Mouse (Mus musculus) splenic B cell, adult 2 months (primary cell): ENCODE data around the gene Fnbp1.

ENCODE experiments used
- DNase-seq: peaks from one replicate; pipeline ENCODE4 v3.0.0-alpha.2; 2011; ENCODE audit warnings: low read depth, low spot score
- H3K27me3 ChIP-seq: 2 replicates; pipeline ENCODE4 v1.6.1; 2012; ENCODE audit warnings: mild to moderate bottlenecking, low read length, moderate library complexity, mixed read lengths; ENCODE audit not compliant: control insufficient read depth, poor library complexity, insufficient read depth, severe bottlenecking
- H3K36me3 ChIP-seq: 2 replicates; pipeline ENCODE4 v1.6.1; 2012; ENCODE audit warnings: mild to moderate bottlenecking, low read length, moderate library complexity, mixed read lengths; ENCODE audit not compliant: control insufficient read depth, poor library complexity, insufficient read depth, severe bottlenecking

The Fnbp1 gene

DNA sequence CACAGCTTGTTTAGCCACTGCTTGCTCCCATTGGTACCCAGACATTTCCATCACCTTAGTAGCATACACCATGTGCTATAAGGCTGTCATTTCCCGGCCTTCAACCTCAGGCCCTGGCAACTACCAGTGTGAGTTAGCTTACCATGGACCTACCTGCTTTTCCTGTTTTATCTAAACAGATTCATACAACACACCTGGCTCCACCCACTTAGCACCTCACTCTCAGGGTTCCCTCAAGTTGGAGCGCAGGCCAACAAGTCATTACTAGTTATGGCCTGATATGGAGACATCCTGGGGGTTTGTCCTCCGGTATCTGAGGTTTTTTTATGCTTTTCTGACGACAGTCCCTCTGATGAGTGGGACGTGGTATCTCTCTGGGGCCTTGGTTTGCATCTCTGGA, 18.3 kb downstream of the Fnbp1 start:
- DNase-seq: no peak
- no peaks in the 10 kb centered on the region for H3K27me3 ChIP-seq
- no peaks in the 10 kb centered on the region for H3K36me3 ChIP-seq

DNA sequence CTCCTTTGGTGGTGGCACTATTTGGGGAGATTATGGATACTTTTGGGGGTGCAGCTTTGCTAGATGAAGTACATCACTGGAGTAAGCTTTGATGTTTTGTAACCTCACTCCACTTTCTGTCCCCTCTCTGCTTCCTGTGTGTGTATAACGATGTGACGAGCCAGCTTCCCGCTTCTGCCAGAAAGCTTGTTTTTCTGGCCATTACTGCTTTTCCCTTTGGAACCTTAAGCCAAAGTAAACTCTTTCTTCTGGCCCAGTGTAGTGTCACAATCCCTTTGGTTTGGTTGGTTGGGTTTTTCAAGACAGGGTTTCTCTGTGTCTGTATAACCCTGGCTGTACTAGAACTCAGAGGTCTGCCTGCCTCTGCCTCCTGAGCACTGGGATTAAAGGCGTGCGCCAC, 19.0 kb downstream of the Fnbp1 start:
- Histone ChIP-seq H3K36me3 (no peaks in the 10 kb centered on the region), H3K27me3 (no peaks in the 10 kb centered on the region)
- no peak for DNase-seq

DNA sequence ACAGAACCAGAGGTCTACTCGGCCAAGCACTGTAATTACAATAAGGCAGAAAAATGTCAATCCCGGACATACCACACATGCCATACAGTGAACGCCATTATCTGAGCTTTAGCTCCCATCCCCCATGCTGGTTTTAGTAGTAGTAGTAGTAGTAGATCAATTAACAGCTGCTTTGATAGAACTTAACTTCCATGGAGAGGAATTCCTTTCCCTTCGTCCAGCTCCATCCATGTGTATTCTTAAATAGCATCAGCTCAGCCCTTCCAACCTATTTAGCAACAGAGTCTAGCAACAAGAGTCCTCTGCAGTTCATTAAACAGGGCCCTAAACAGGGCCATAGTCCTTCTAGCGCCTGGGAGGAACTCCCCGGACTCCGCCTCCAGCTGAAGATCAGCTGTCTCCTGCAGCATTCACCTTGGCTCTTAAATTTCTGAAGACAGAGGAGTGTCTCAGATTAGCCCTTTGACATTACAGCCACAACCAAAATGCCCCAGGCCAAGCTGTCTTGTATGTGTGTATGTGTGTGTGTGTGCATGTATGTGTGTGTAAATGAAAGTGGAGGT, 20.6 kb downstream of the Fnbp1 start:
- Histone ChIP-seq H3K27me3 (no peaks in the 10 kb centered on the region), H3K36me3 (no peaks in the 10 kb centered on the region)
- DNase-seq: no peak

DNA sequence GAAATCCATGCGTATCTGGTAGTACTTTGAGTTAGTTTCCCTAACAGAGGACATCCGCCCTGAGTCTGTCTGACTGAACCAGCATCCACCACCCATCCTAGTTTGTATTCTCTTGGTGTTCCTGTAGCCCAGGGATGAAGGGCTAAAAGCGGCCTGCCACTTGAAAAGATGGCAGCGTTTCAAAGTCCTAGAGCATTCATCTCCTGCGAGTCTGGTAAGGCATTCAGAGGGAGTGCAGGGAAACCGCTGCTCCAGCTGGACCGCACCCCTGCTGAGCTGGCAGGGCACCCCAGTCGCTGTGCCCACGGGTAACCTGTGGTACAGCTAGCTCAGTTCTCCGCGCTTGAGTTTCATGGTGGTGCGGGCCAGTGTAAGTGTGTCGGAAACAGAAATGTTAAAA, 22.0 kb downstream of the Fnbp1 start:
- DNase-seq: no peak
- no peaks in the 10 kb centered on the region for H3K27me3 ChIP-seq
- no peaks in the 10 kb centered on the region for H3K36me3 ChIP-seq

DNA sequence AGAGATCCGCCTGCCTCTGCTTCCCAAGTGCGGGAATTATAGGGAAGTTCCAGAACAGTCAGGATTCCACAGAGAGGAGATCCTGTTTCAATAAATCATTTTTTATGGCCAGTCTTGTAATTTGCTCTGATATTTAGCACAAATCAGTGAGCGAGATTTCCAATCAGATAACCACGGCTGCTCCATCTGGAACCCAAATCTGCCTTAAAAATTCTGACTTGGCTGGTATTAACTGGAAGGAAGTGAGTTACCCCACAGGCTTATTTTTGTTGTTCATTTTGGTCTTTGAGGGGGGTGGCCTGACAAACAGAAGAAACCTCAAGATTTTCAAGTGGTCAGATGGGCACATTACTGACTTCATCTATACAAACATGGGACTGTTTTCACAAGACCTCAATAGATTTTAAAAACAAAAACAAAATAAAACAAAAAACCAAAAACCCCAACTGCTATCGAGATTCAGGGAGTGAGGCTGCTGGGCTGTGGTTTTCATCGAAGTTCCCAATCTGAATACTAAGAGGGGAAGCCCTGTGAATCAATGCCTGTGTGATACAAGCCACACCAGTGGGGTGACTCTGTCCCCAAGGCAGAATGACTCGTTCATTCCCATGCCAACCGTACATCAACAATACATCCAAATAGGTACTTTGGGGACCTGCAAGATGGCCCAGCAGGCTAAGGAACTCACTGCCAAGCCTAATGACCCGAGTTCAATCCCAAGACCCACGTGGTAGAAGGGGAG, 23.0 kb downstream of the Fnbp1 start:
- Histone ChIP-seq H3K27me3 (no peaks in the 10 kb centered on the region), H3K36me3 (no peaks in the 10 kb centered on the region)
- peak; percentile 34 for DNase-seq

DNA sequence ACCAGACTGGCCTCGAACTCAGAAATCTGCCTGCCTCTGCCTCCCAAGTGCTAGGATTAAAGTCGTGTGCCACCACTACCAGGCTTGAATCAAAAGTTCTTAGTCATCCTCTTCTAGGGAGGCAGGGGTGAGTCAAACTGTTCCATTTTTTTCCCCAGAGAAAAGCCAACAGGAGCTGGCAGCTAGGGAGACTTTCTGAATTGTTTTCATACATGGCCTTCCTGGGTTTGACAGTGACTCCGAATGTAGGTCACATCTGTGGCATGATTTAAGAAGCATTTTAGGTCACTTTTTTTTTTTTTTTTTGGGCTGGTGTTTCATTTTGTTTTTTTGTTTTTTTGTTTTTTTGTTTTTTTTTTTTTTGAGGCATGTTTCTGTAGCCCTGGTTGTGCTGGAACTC, 23.6 kb downstream of the Fnbp1 start:
- Histone ChIP-seq H3K36me3 (no peaks in the 10 kb centered on the region), H3K27me3 (no peaks in the 10 kb centered on the region)
- DNase-seq: no peak

DNA sequence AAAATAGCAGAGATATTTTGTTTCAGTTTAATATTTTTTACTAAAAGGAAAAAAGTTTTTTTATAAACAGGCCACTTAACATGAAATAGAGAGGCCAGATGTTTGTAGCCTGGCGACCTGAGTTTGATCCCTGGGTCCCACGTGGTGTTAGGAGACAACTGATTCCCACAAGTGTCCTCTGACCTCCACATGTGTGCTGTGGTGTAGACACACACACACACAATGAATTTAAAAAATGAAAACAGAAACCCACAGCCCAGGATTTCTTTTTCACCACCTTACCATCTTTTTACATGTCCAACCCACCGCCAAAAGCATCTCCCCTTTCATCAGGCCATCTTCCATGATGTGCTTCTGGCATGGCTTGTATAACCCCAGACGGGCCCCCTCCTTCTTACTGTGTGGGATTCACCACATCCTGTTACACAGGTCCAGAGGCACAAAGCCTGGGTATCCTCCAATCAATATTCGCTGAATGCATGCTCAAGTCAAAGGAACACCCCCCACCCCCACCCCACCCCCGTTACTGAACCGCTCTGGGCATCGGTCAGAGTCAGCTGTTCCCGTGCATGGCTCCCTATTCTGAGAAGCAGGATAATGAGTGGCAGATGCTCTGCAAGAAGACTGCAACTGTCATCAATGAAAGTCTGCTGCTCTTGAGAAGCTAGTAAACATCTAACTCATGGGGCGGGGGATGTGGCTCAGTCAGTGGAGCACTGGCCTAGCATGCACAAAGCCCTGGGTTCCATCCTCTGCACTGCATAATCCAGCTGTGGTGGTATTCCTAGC, 25.7 kb downstream of the Fnbp1 start:
- Histone ChIP-seq H3K27me3 (no peaks in the 10 kb centered on the region), H3K36me3 (no peaks in the 10 kb centered on the region)
- DNase-seq: peak; percentile 28

DNA sequence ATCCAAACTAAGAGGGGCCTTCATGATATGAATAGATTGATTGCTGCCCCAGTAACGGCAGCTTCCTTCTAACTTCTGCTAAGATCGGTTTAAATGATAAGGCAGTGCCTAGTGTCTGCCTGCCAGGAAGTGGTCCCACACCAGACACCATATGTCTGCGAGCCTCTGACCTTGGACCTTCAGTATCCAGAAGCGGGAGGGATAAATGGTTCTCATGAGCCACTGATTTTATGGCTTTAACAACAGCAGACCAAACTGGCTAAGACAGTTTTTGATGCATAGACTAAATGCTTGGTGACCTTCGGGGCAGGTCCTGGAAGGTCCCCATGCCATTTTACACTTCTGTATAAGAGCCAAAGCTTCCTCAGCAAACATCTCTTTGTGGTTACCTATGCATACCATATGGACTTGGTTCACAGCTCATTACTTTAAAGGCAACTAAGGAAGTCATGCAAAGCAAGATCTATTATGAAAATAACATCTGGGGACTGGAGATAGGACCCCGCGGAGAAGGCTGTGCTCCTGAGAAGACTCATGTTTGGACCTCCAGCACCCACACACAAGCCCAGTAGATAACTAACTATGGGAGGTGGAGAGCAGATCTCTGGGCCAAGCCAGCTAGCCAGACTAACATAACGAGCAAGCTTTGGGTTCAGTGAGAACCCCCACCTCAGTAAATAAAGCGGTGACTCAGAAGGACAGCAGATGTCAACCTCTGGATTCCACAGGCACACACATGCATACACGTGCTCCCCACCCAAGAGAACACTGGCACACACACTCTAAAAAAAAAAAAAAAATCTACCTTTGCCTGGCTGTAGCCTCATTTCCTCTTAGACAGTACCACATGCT, 26.5 kb downstream of the Fnbp1 start:
- Histone ChIP-seq H3K36me3 (peaks cover under 1% of the 10 kb centered on the region; the same call in 1 of the 2 replicates), H3K27me3 (no peaks in the 10 kb centered on the region)
- DNase-seq: peak; percentile 51

DNA sequence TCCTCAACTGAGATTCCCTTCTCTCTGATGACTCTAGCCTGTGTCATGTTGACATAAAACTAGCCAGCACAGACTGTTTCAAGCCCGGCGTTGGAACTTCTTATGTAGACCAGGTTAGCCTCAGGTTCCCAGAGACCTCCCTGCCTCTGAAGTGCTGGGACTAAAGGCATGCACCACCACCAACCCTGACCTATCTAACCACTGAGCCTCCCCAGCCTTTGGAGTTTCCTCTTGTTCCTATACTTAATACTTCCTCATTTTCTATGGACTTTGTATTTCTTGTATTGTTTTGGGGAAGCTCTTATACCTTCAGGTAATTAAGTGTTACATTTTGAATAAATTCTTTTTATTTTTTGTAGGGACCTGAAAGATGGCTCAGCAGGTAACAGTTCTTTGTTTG, 27.6 kb downstream of the Fnbp1 start:
- DNase-seq: no peak
- Histone ChIP-seq H3K27me3 (no peaks in the 10 kb centered on the region), H3K36me3 (peaks cover 2% of the 10 kb centered on the region; the same call in 1 of the 2 replicates)

DNA sequence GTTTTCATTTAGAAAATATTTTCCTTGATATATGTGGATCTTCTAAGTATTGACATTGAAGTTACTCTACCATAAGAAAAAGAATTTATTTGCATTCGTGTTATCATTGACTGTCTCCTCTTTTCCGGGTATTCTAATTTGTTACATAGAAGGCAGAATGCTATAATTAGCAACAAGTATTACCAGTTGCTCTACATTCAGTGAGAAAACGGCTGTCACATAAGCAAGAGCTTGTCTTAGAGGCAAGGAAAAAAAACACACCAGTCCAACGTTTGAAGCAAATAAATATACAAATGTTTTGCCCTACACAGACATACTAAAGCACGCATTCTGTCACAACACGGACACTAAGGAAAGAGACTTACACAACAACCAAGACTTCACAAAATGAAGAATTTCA, 30.1 kb downstream of the Fnbp1 start:
- DNase-seq: no peak
- Histone ChIP-seq H3K36me3 (peaks cover 2% of the 10 kb centered on the region), H3K27me3 (no peaks in the 10 kb centered on the region)

DNA sequence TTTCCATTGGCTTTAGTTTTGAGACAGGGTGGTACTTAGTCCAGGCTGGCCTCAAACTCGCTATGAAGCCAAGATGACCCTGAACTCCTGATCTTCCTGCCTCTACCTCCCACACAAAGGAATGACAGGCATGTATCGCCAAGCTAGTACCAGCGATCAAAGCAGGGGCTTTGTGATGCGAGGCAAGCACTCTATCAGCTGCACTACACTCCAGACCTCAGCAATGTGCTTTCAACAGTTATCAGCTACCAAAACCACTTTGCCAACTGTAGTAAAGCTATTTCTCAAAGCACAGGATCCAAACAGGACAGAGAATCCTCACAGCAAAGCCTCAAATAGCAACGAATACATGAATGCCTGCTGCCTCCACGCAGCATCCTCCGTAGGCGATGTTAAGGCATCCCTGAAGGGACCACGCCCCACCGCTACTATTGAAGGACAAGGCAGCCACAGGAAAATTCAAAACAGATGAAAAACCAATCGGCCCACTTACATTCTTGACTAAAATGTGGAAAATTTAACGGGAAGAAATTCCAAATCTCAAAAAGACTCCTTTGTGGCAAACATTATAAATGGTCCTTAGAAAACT, 31.8 kb downstream of the Fnbp1 start:
- Histone ChIP-seq H3K36me3 (peaks cover 2% of the 10 kb centered on the region), H3K27me3 (no peaks in the 10 kb centered on the region)
- no peak for DNase-seq

DNA sequence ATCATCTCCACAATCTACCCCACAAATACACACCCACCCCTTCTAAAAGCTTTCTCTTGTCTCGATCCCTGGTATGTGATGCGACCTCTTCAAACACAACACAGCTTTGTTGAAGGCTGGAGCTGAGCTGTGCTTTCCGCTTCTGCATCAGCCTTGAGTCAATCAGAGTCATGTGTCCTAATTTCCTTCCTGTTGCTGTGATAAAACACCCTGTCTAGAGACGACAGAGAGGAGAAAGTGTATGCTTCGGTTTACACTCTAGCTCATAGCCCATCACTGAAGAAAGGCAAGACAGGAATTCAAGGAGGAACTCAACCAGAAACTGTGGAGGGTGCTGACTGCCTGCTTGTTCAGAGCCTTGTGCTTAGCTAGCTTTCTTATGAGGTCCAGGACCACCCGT, 33.6 kb downstream of the Fnbp1 start:
- Histone ChIP-seq H3K27me3 (no peaks in the 10 kb centered on the region; the same call in 1 of the 2 replicates), H3K36me3 (peaks cover 2% of the 10 kb centered on the region)
- peak; percentile 62 for DNase-seq

DNA sequence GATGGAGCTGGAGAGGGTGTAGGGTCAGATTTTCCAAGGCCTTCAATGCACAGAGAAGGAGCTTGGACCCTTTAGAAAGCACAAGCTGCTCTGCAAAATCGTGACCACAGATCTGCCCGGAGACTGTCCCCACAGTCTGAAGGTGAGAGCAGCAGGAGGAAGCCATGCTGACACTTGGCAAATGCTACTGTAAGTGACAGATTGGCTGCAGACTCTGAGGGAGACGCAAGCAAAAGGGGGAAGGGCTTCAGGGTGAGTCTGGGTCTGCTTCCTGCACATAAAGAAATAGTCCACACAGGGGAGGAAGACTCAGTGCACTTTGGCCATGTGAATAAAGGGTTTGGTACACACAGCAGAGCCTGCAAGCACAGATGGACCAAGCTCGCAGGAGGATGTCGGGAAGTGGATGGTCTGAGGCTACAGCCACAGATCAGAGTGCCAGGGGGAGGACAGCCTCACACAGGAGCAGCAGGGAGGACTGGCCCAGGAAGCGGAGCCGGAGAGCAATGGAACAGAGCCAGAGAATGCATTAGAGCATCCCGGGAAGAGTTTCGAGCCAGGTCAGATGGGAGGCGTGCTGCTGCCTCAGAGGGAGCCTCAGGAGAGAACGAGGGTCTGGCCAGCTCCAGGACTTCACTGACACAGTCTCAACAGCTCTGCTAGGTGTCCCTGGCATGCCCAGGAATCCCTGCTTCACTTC, 35.0 kb downstream of the Fnbp1 start:
- H3K27me3 ChIP-seq: no peaks in the 10 kb centered on the region; the same call in 1 of the 2 replicates
- DNase-seq: no peak
- peaks cover 6% of the 10 kb centered on the region for H3K36me3 ChIP-seq

DNA sequence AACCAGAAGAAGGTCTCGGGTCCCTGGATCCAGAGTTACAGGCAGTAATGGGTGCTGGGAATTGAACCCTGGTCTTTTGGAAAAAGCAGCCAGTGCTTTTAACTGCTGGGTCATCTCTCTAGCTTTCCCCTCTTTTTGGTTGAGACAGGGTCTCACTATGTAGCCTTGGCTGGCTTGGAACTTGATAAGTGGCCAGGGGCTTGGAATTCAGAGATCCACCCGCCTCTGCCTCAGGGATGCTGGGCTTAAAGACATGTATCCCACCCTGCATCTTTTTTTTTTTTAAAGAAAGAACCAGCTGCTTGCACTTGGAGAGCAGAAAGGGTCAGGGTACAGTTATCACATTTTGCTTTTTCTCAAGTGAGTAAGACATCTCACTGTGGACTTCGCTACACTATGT, 35.8 kb downstream of the Fnbp1 start:
- Histone ChIP-seq H3K36me3 (peaks cover 6% of the 10 kb centered on the region), H3K27me3 (no peaks in the 10 kb centered on the region; the same call in 1 of the 2 replicates)
- DNase-seq: no peak
